Mouse (Mus musculus) thymus, adult 18-20 months (tissue): ENCODE measurements around the gene Mcrip1.
"Not testable (repeated sequence)": the region's sequence is repeated elsewhere in the genome, so short reads cannot be mapped to it uniquely, and the experiment has no call there.

Experiments used
- DNase-seq, 2 experiments: peaks; one replicate each; pipeline ENCODE4 v3.0.0; 2022; ENCODE audit warnings: mixed read lengths in 2 of 2

Gene Mcrip1

DNA sequence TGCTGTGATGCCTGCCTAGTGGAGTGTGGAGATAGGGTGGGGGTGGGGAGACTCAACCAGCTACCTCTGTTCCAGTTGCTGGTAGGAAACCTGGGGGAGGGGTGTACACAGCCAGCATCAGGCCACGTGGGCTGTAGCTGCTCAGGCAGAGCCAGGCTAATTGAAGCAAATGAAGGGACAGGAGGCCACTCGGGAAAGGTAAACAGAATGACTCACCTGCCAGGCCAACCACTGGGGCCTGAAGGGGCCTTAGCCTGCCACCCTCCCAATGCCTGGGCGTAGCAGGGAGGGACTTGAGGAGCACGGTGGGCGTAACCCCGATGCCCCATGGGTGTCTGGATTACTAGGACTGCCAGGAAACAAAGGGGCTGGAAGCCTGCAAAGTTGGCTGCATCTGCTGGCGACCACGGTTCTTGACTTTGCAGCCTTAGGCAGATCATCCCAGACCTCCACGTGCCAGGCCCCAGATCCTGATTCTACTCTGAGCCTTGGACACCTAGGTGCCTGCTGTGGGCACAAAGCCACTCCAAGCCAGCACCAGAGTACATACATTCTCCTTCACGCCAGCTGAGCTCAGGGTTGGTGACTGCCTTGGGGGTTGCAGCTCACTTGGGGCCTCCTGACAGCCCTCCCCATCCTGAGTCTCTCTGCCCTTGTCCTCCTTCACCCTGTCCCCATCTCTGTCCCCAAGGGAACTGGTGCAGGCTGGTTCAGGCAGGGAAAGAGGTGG, 10.1 kb downstream of the Mcrip1 start:
- no peak for DNase-seq

DNA sequence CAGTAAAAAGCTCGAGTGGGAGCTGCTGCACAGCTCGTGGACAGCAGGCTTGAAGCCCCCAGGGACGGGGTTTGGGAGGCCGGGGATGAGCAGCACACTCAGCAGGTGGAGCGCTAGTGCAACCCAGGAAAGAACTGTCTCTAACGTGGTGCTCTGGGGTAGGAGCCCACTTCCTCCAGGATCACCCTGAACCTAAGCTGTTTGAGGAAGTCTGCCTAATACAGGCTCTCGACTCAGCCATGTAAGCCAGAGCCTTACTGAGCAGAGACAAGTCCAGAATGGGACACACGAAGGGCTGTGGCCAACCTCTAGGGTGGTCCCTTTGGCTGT, 10.6 kb downstream of the Mcrip1 start:
- no peak for DNase-seq

DNA sequence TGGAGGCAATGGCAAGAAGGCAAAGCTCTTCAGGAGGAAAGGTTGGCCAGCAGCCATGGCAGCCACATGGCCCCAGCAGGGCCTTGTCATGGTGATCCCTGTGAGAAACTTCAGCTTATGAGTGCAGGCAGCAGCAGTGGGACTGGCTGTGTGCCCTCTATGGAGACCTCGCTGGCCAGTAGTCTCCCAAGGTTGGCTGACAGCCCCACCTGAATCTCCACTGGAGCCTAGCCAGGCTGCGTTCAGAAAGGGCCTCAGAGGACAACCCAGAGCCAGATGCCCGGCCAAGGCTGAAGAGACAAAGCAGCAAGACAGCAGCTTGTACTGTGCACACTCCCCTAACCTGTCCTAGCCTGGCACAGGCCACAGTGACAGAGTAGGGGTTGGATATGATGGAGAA, 11.0 kb downstream of the Mcrip1 start:
- DNase-seq, result no peak

DNA sequence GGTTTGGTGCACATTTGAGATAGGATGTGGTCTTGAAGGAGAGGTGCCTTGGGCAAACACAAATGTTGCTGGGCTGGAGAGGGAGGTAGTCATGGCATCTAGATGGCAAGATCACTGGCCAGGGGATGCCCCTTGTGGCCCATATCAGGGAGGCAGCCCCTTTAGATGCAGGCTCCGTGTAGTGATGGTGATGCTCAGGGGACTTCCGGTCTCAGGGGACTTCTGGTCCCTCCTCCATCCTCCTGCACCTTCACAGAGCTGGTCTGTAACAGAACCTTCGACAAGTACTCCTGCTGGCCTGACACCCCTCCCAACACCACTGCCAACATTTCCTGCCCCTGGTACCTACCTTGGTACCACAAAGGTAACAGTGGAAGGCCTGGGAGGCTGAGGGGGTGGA, 13.7 kb downstream of the Mcrip1 start:
- DNase-seq, result no peak

DNA sequence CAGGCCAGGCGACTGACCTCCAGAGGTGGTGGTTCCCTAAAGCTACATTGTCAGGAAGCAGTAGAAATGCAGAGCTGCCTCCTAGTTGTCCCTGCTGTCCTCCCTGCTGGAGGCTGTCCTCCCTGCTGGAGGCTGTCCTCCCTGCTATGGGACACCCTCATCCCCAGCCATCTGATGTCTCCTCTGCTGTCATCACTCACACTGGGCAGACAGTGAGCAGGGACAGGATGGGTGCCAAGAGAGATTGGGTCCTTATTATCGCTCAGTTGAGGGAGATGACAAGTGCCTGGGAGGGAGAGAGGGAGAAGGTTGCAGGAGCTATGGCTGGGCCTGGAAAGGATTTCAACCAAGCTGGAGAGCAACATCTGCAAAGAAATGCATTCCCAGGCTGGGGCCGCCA, 14.4 kb downstream of the Mcrip1 start:
- DNase-seq, result no peak

DNA sequence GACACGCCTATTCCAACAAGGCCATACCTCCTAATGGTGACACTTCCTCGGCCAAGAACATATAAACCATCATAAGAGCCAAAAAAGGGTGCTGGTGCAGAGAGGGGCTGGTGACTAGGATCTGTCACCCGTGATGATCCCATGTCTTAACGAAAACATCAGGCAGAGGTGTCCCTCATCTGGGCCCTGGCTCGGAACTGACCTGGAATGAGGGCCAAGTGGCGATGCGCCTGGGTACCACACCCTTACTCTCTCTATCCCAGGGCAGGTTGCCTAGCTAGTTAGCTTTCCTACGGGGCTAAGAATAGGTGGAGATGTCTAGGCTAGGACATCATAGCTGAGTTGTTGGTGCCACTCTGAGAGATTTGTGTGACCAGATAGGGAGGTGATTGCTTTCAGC, 15.4 kb downstream of the Mcrip1 start:
- no peak for DNase-seq

DNA sequence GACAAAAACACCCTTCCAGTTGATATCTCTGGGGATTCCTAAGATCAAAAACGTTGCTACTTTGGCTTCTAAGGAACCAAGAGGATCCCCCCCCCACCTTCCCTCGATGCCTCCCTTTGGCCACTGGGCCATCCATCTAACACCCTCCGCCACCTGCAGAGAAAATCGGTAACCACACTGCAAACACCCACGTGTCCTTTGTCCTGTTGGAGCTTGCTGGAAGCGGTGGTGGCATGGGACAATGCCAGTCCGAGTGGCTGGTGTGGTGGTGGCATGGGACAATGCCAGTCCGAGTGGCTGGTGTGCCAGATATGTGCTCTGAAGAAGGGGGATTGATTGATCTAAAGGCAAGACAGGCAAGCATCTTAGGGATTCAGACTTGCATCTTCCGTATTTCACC, 17.9 kb downstream of the Mcrip1 start:
- DNase-seq, result no peak

DNA sequence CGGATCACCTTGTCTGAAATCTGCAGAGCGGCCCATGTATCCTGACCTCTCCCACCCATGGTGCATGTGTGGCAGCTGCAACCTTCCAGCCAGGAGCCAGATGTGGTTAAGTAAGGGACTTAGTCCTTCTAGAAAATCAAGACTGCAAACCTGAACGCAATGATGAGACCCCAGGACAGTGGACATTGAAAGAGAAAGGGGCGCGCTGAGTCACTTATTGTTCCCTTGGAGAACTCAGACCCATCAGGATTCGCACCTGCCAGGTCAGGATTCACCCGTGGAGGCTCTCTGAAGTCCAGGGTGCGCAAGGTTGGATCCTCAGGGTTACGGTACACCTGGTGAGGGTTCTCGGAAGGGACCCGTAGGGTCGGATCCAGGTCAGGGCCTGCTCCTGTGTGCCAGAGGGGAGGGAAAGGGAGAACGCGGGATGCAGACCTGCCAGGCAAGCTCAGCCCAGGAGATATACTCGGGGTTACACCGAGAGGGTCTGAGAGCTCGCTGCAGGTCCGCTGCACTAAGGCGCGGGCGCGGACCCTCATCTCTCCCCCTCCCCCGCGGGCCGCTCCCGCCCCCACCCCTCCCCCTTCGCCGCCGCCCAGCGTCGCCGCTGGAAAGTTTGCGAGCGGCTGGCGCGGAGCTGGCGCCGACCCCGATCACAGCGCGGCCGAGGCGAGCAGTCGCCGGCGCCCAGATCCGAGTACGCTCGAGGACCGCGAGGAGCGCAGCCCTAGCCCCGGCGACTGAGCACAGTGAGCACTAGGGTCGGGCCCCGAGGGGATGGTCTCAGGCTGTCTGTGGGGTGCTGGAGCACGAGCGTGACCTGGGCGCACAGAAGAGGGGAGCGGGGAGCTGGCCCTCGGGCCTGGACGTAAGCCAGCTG, 19.2 kb downstream of the Mcrip1 start, which contains the start of gene Gcgr:
TSS of gene Gcgr (plus strand) at position 615 of the 880 bp plus-strand sequence.
- no peak for DNase-seq

DNA sequence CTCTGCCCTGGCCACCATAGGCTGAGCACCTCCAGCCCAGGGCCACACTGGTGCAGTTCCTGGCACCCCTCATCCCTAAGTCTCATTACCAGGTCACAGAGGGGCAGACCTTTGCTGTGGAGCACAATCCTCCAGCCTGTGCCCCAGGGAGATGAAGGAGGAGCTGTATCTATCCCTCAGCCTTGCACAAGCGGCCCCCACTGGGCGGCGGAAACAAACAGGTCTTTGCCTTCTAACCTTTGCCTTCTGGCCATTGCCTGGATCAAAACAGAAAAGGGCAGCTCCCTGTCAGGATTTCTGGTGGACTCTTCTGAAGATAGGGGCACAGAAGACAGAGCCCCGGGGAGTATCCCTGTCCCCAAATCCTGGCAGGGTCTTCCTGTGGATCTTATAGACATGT, 20.6 kb downstream of the Mcrip1 start:
- no peak for DNase-seq

DNA sequence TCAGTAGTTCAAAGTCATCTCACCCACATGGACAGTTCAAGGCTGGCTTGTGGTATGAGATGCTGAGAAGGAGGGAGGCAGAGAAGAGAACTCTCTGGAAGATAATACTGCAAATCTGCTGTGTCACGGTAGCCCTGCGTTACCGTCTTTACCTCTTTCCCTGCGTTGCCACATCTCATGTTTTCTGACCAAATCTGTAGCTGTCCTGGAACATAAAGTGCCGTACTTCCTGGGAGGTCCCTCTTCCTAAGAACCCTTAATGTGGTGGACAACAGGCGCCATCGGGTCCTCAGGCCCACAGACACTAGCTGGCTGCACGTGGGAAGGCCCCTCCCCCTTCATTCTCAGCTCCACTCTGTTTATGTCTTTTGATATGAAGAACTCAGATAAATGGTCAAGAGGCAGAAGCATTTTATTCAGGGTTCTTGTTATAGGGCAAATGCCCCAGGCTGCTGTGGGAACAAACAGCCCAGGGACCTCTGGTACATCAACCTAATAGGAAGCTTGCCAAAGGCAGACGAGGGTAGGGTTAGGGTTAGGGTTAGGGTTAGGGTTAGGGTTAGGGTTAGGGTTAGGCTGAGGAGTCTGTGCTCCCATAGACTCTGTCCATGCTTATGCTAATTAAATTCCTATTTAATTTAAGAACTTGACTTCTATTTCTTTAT, 21.7 kb downstream of the Mcrip1 start:
- no peak for DNase-seq

DNA sequence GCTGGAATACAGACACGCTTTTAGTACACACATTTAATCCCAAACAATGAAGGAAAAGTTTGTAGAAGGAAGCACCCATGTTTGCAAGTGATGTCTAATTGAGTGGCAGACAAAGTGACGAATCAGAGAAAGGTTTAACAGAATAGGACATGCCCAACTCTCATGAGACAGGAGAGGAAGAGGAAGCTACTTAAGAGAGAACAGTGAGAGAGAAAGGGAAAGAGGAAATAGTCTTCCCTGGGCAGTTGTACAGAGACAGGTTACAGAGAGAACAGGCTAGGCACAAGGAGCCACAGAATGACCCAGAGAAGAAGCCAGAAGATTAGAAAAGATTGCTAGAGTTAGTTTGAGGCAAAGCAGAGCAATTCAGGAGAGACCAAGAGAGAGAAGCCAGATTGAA, 23.6 kb downstream of the Mcrip1 start:
- no peak for DNase-seq

DNA sequence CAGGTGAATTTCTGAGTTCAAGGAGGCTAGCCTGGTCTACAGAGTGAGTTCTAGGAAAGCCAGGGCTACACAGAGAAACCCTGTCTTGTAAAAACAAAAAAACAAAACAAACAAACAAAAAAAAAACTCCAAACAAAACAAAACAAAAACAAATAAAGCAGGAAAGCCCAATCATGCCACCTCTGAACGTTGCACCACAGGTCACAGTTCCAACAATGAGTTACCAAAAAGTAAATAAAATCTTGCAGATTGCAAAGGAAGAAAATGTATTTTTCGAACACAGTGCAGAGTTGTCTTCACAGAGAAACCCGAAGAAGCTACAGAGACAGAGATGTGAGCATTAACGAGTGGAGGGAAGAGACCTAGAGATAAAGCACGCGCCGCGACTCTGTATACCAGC, 26.9 kb downstream of the Mcrip1 start:
- no peak for DNase-seq

DNA sequence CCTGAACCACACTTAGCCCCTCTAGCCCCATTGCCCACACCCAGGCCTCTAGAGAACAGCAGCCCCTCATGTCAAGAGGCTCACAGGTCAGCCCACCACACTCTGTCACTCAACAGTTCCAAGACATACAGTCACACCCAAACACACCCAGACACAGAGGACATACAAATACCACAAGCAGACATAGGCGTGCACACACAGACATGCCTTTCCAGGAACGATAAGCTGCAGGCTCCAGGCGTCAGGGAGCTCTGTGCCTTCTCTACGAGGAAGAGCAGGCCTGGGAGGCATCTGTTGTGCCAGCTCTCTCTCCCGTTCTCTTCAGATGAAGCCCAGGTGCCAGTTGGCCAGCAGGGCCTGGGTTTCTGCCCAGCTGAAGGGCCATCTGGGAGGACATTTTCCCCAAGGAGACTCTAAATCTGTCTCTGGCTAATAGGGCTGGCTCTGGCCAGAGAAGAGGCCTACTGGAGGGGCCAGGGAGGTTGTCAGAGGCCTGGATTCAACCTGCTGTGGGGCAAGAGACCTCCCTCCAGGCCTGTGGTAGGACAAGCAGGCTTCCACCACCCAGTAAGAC, 28.5 kb downstream of the Mcrip1 start:
- DNase-seq, result no peak

DNA sequence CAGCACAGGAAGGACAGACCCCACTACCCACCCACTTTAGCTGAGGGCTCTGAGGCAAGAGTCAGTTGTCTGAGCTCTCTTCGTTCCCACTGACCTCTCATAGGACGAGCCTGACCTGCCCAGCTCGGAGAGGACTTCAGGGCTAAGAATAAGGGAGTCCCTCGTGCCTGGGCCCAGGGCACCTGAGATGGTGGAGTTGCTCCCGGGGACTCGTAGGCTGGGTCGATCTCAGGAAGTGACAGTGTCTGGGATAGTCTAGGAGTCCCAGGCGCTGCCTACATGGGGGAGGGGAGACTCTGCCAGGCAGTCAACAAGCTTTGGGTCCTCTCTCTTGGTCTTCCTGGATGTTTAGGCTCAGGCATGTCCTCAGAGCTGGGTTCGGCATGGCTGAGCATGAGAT, 29.0 kb downstream of the Mcrip1 start:
- DNase-seq, result no peak

DNA sequence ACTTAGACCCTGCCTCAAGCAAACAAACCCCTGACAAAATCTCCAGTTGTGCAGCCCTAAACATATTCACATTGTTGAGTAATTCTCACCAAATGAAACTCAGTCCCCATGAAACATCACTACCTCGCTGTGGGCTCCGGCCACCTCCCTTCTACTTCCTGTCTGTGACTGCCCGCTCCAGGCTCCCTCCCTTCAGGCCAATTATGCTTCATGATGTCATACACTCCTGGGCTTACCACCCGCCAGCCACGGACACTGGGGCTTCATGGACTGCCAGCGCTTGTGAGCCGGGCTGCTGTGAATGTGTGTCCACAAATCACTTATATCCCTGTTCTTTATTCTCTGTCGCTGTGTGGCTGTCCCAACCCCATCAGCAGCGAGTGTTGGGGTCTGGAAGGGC, 29.8 kb downstream of the Mcrip1 start:
- DNase-seq, result no peak

DNA sequence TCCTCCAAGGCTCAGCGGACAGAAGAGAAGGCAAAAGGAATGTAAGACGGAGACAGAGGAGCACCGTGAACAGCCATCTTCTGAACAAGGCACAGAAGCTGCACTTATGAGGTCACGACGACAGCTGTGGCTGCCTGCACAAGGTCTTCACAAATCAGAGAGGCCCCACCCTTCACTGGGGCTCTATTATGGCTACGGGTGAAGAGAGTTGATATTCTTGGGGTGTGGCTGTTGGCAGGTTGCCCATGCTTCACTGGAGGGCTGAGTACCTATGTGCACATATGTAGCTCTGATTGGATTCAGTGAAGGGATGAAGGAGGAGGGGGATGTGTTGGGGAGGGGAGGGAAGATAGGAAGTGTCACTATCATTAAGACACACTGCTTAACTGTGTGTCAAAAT, 31.0 kb downstream of the Mcrip1 start:
- no peak for DNase-seq

DNA sequence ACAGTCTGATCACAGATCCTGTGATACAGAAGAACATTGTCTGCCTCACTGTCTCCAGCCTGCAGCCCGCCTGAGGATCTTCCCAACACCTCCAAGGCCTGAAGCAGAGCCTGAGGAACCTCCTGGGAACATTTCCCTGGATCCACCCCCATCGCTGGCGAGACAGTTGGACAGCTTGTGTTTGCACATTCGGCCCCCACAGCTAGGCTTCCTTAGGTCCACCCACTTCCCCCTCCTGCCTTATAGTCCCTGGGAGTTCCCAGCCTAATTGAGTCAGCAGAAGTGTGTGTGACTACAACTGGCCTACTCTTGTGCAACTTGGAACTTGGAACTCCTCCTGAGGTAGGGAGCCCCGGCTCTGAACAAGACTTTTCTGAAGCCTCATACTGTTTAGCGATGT, 31.5 kb downstream of the Mcrip1 start:
- no peak for DNase-seq

DNA sequence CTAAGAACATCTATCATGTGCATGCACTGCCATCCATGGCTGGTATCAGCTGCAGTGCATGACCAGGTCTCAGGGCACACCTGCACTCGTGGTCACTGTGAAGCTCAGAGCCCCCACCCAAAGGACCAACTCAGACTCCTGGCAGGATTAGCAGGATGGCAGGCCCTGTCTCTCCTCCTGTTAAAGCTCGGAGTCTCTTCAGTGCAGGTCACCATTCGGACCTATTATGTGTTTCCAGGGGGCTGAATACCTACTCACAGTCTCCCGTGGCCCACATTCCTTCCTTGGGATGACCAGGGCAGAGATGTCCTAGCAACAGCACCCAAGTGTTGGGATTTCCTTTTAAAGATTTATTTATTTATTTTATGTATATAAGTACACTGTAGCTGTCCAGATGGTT, 32.4 kb downstream of the Mcrip1 start:
- DNase-seq, result no peak

DNA sequence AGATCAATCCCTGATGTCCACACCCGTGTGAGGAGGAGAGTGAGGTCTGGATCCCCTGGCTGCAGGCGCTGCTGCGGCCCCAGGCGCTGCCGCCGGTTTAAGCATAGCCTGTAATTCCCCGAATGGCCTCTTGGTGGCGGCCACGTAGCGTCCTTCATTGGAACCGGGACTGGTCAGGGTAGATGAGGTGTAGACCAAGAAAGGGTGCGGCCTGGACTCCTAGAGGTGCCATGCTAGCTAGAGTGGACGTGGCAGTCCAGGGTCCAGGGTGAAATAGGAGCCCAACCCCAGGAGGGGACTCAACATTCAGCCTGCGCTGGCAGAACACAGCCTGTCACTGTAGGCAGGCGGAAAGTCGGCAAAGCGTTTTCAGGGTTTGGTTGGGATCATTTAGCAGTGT, 33.9 kb downstream of the Mcrip1 start:
- DNase-seq, result peak; percentile 54 to 66

DNA sequence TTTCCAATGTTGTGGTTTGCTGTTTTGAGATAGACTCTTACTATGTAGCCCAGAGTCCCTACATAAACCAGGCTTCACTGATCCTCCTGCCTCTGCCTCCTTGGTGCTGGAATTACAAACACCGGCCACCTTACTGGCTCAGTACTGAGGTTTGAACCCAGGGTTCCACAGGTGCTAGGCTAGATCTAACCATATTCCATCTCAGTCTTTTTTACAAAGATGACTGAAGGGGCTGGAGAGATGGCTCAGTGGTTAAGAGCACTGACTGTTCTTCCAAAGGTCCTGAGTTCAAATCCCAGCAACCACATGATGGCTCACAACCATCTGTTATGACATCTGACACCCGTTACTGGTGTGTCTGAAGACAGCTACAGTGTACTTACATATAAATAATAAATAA, 35.3 kb downstream of the Mcrip1 start:
- DNase-seq, result not testable (repeated sequence)

DNA sequence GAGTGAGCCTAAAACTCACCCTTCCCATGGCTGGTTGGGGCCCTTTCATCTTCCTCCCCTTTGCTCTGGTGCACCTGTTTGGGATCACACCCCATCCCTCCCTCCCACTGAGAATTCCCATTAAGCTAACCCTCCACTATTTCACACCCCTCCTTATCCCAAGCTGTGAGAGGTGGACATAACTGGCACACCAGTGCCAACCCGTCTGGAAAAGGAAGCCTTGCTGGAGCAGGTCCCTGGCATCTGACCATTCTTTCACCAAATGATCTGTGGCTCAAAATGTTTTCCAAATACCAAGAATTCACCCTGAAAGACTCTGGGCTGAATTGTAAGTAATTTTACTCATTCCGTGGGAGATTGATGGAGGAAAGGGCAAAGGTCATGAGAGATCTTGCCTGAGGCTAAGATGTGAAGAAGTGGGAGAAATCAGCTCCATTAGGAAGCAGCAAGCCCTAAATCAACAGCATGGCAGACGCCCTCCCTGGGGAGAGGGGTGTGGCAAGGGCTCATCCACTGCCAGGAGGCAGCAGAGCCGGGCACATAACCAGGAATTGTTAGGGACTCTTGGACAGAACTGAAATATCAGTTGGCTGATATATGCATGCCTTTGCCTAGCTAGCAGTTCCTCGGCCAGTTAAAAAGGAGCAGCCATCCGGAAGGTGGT, 36.6 kb downstream of the Mcrip1 start:
- DNase-seq, result no peak

DNA sequence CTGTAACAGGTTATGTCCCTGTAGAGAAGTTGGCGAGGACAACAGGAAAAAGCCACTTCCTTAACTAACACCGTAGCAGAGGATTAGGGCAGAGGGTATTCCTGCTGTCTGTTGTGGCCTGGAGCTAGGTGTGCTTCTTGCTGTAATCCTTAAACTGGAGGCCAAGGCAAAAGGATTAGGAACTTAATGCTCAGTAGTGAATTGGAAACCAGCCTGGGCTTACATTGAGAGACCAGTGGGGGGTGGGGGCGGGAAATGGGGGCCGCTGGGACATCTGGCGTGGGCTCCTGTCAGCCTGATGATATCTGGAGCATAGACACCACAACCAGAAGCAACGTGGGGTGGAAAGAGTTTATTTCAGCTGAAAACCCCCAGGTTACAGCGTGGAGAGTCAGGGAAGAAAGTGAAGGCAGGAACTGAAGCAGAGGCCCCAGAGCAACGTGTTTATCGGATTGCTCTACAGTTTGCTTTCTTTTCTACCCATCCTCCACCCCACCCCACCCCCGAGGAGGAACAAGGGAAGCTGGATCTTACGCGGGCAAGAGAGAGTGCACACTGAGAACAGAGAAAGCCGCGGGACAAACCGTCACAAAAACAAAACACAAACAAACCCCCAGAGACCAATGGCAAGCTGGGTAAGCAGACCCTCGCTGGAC, 39.0 kb downstream of the Mcrip1 start:
- DNase-seq, result no peak
